Mouse (Mus musculus) heart, postnatal 0 days (tissue): ENCODE measurements around the gene Smim4.

Experiments used
- CTCF ChIP-seq: IDR thresholded peaks from 2 replicates; pipeline ENCODE4 v1.5.1; 2016; ENCODE audit warnings: antibody characterized with exemption, control low read depth, low read depth
- EP300 ChIP-seq: IDR thresholded peaks from 2 replicates; pipeline ENCODE4 v1.6.1; 2016; ENCODE audit warnings: antibody characterized with exemption, low read depth

- TF ChIP-seq EP300 (no peak), CTCF (no peak)
These were observed 16.9 kb upstream of the Smim4 start for GRCm38 (mm10) chr14:31145694-31146093.
